Mouse (Mus musculus): ENCODE measurements around the gene Coq4. TPM values are rescaled to one million over a fixed set of nuclear protein-coding genes. Genes with fewer than 3 reads are reported as not detected.
"Not testable (repeated sequence)": the region's sequence is repeated elsewhere in the genome, so short reads cannot be mapped to it uniquely, and the experiment has no call there.

Gene Coq4
- polyA plus RNA-seq, 1 experiment from 2014 or later: 48.6 TPM

DNA sequence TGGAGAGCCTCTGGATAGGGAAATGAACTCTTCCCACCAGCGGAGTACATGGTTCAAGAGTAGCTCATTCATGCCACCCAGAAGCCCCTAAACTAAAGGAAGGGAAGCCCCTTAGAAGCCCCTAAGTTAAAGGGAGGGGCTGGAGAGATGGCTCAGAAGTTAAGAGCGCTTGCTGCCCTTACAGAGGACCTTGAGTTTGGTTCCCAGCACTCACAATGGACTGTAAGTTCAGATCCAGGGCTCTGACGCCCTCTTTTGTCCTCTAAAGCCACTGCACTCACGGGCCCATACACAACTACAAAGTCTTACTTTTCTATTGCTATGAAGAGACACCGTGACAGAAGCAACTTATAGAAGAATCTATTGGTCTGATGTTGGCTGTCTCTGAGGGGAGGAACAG is 34.9 kb upstream of the Coq4 start:
- Histone ChIP-seq H3K4me1 (ENCODE audit: control insufficient read depth, insufficient read depth, low read depth, low read length) (peaks cover 7% of the 10 kb centered on the region; the same call in 1 of the 2 replicates), H3K36me3 (ENCODE audit: control insufficient read depth, insufficient read depth, low read length) (no peaks in the 10 kb centered on the region), H3K4me2 (ENCODE audit: low read length) (no peak overlapping the region), H3K27me3 (replicated peaks; ENCODE audit: control insufficient read depth, insufficient read depth, low read length) (peaks cover 24% of the 10 kb centered on the region), H3K9ac (ENCODE audit: low read depth, low read length) (no peak overlapping the region), H3K27ac (ENCODE audit: low read depth, low read length) (no peak overlapping the region), H3K9me3 (ENCODE audit: control insufficient read depth, low read length) (no peaks in the 10 kb centered on the region), H3K4me3 (ENCODE audit: low read length) (no peak overlapping the region)
- 85% methylated on average over 5 of the region's 5 CpGs for WGBS
- ATAC-seq: no peak

DNA sequence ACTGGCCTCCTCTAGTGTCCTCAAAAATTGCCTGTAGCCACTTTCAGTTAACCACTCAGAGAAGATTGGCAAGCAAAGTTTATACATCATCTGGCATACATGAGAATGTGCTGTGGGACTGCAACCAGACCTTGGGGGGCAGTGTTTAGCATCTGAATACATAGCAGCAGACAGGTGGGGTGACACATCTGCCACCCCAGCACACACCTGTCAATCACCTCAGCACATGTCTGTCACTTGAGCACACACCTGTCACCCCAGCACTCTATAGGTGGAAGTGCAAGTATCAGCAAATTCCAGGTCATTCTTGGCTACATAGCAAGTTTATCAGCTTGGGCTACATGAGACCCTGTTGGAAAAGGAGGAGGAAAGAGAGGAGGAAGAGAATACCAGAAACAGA is 31.6 kb upstream of the Coq4 start:
- ATAC-seq: no peak
- H3K4me1 ChIP-seq (ENCODE audit: control insufficient read depth, insufficient read depth, low read depth, low read length): peaks cover 6% of the 10 kb centered on the region; the same call in 1 of the 2 replicates
- no peaks in the 10 kb centered on the region for H3K36me3 ChIP-seq (ENCODE audit: control insufficient read depth, insufficient read depth, low read length)
- peaks cover 16% of the 10 kb centered on the region for H3K27me3 ChIP-seq (replicated peaks; ENCODE audit: control insufficient read depth, insufficient read depth, low read length)
- no peak overlapping the region for H3K4me3 ChIP-seq (ENCODE audit: low read length)
- no peak overlapping the region for H3K9ac ChIP-seq (ENCODE audit: low read depth, low read length)
- no peak overlapping the region for H3K27ac ChIP-seq (ENCODE audit: low read depth, low read length)
- H3K4me2 ChIP-seq (ENCODE audit: low read length): no peak overlapping the region
- H3K9me3 ChIP-seq (ENCODE audit: control insufficient read depth, low read length): no peaks in the 10 kb centered on the region

DNA sequence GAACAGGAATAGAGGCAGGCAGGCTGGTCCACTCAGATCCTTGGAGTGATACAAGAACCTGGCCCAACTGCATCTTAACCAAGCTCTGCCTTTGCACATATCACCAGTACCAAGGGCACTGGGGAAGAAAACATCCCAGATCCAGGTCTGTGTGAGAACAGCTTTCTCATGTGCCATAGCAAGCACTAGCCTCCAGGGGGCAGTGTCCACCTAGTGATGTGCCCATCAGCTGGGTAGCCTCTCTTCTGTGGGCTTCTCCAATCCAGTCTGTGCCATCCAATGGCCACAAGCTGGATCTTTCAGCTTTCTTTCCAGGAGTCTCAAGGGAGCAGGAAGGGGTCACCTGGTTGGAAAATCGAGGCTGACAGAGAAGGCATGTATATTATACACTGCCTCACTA is 22.5 kb upstream of the Coq4 start:
- no peaks in the 10 kb centered on the region for H3K4me1 ChIP-seq (ENCODE audit: control insufficient read depth, insufficient read depth, low read depth, low read length)
- ATAC-seq: no peak
- H3K27me3 ChIP-seq (replicated peaks; ENCODE audit: control insufficient read depth, insufficient read depth, low read length): no peaks in the 10 kb centered on the region; the same call in 1 of the 2 replicates
- no peak overlapping the region for H3K4me2 ChIP-seq (ENCODE audit: low read length)
- H3K4me3 ChIP-seq (ENCODE audit: low read length): no peak overlapping the region
- H3K27ac ChIP-seq (ENCODE audit: low read depth, low read length): no peak overlapping the region
- H3K36me3 ChIP-seq (ENCODE audit: control insufficient read depth, insufficient read depth, low read length): no peaks in the 10 kb centered on the region
- H3K9me3 ChIP-seq (ENCODE audit: control insufficient read depth, low read length): no peaks in the 10 kb centered on the region
- H3K9ac ChIP-seq (ENCODE audit: low read depth, low read length): no peak overlapping the region
- 3% methylated on average over 1 of the region's 1 CpGs for WGBS

DNA sequence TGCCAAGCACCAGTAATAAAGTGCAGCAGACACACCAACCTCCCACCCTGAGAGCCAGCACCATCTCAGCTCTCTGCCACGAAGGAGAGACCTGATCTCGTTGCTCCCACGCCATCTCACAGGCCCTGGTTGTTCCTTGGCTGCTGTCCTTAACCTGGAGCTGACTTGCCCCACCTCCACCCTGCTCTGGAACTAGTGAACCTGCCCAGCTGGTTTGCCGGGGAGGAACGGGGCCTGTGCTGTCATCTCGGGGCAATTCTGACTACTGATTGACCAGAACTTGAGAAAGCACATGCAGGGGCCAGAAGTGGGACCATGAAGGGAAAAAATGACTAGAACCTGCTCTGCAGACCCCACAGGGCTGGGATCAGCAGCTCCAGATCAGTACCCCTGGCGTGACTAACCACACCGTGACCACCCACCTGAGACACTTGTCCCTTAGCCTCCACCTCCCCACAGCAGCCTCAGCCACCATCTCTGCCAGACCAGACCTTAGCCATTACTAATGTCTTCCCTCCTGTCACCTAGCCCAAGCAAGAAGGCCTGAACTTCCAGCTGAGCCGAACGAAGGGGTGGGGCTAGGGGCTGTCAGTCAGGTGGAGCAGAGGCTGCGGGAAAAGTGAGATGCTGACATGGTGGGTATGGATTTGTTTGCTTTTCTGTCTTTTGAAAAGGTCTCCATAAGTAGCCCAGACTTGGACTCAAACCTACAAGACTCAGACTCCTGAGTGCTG is 19.1 kb upstream of the Coq4 start:
- H3K27me3 ChIP-seq (replicated peaks; ENCODE audit: control insufficient read depth, insufficient read depth, low read length): no peaks in the 10 kb centered on the region
- H3K27ac ChIP-seq (ENCODE audit: low read depth, low read length): no peak overlapping the region
- ATAC-seq: no peak
- no peak overlapping the region for H3K4me3 ChIP-seq (ENCODE audit: low read length)
- 69% methylated on average over 11 of the region's 11 CpGs for WGBS
- no peaks in the 10 kb centered on the region for H3K4me1 ChIP-seq (ENCODE audit: control insufficient read depth, insufficient read depth, low read depth, low read length)
- H3K36me3 ChIP-seq (ENCODE audit: control insufficient read depth, insufficient read depth, low read length): 0 out of 2 replicates have a peak, but pooled peaks cover 2% of the 10 kb centered on the region
- H3K4me2 ChIP-seq (ENCODE audit: low read length): no peak overlapping the region
- no peaks in the 10 kb centered on the region for H3K9me3 ChIP-seq (ENCODE audit: control insufficient read depth, low read length)
- H3K9ac ChIP-seq (ENCODE audit: low read depth, low read length): no peak overlapping the region

DNA sequence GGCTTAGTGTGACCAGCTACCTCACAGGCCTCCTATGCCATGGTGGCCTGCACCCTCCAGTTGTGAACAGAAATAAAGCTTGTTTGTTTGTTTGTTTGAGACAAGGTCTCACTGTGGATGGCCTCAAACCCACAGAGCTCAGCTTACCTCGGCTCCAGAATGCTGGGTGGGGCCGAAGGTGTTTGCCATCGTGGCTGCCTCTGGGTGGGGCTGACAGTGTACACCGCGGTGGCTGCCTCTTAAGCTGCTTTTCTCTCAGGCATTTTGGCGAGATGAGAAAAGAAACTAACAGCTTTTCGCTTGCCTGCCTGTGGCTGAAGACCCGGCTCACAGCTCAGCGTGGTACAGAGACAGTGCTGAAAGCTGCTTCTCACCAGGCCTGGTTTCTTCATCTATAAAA is 18.4 kb upstream of the Coq4 start:
- no peak for ATAC-seq
- no peak overlapping the region for H3K4me2 ChIP-seq (ENCODE audit: low read length)
- no peaks in the 10 kb centered on the region for H3K9me3 ChIP-seq (ENCODE audit: control insufficient read depth, low read length)
- H3K9ac ChIP-seq (ENCODE audit: low read depth, low read length): no peak overlapping the region
- 72% methylated on average over 9 of the region's 9 CpGs for WGBS
- H3K27ac ChIP-seq (ENCODE audit: low read depth, low read length): no peak overlapping the region
- peaks cover 7% of the 10 kb centered on the region; the same call in 1 of the 2 replicates for H3K36me3 ChIP-seq (ENCODE audit: control insufficient read depth, insufficient read depth, low read length)
- H3K4me1 ChIP-seq (ENCODE audit: control insufficient read depth, insufficient read depth, low read depth, low read length): no peaks in the 10 kb centered on the region
- H3K4me3 ChIP-seq (ENCODE audit: low read length): no peak overlapping the region
- H3K27me3 ChIP-seq (replicated peaks; ENCODE audit: control insufficient read depth, insufficient read depth, low read length): no peaks in the 10 kb centered on the region

DNA sequence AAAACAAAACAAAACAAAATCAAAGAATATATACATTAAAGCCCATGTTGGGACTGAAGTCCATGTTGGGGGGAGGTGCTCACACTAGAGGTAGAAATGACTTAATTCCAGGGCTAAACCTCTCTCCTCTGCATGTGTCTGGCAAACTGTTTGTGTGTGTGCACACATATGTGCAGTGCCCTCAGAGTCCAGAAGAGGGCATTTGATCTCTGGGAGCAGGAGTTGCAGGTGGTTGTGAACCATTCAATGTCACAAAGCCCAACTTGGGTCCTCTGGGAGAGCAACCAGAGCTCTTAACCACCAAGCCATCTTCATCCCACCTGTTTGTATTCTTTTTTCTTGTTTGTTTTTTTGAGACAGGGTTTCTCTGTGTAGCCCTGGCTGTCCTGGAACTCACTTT is 17.1 kb upstream of the Coq4 start:
- no peak overlapping the region for H3K27ac ChIP-seq (ENCODE audit: low read depth, low read length)
- peaks cover 7% of the 10 kb centered on the region; the same call in 1 of the 2 replicates for H3K36me3 ChIP-seq (ENCODE audit: control insufficient read depth, insufficient read depth, low read length)
- no peak for ATAC-seq

DNA sequence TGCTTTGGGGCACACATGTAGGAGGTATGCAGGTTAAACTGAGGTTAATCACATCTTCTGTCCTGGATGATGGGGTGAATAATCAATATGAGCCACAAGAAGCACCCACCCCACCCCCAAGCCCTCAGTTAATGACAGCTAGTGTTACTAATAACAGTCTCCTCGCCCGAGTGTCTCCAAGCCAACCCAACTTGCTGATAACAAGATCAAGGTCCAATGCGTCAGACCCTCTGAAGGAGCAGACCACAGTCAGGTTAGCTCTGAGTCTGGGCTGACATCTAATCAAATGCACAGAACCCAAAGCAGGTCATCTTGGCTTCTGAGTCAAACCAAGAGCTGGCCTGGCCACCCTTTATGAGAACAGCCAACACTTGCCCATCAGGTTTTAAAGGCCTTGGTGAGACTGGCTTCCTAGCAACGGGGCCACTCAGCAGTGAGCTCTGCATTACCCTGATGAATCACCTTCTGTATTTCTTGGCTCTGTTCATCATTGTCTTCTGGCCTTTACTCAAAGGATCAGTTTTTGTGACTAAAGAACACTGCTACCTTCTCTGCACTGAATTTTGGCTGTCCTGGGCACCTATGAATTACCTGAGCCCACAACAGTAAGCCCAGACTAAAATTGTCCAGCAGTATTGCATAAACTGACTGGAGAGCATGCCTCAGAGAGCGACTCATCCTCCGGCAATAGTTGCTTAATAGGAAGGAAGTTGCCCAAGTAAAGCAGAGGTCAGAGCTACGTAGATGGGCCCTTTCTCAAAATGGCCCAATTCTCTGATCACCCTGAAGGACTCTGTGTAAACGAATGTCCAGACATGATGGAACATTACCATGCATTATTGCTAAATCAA is 15.5 kb upstream of the Coq4 start:
- H3K9me3 ChIP-seq (ENCODE audit: control insufficient read depth, low read length): no peaks in the 10 kb centered on the region
- 90% methylated on average over 8 of the region's 8 CpGs for WGBS
- H3K36me3 ChIP-seq (ENCODE audit: control insufficient read depth, insufficient read depth, low read length): peaks cover 10% of the 10 kb centered on the region
- H3K9ac ChIP-seq (ENCODE audit: low read depth, low read length): no peak overlapping the region
- H3K4me3 ChIP-seq (ENCODE audit: low read length): no peak overlapping the region
- H3K27me3 ChIP-seq (replicated peaks; ENCODE audit: control insufficient read depth, insufficient read depth, low read length): no peaks in the 10 kb centered on the region
- H3K4me2 ChIP-seq (ENCODE audit: low read length): no peak overlapping the region
- no peaks in the 10 kb centered on the region for H3K4me1 ChIP-seq (ENCODE audit: control insufficient read depth, insufficient read depth, low read depth, low read length)
- no peak overlapping the region for H3K27ac ChIP-seq (ENCODE audit: low read depth, low read length)
- no peak for ATAC-seq

More for the DNA sequence above, 17.1 kb upstream of the Coq4 start:
- H3K4me3 ChIP-seq (ENCODE audit: low read length): no peak overlapping the region
- H3K9ac ChIP-seq (ENCODE audit: low read depth, low read length): no peak overlapping the region
- no peaks in the 10 kb centered on the region for H3K27me3 ChIP-seq (replicated peaks; ENCODE audit: control insufficient read depth, insufficient read depth, low read length)
- no peaks in the 10 kb centered on the region for H3K4me1 ChIP-seq (ENCODE audit: control insufficient read depth, insufficient read depth, low read depth, low read length)
- H3K9me3 ChIP-seq (ENCODE audit: control insufficient read depth, low read length): no peaks in the 10 kb centered on the region
- no peak overlapping the region for H3K4me2 ChIP-seq (ENCODE audit: low read length)

DNA sequence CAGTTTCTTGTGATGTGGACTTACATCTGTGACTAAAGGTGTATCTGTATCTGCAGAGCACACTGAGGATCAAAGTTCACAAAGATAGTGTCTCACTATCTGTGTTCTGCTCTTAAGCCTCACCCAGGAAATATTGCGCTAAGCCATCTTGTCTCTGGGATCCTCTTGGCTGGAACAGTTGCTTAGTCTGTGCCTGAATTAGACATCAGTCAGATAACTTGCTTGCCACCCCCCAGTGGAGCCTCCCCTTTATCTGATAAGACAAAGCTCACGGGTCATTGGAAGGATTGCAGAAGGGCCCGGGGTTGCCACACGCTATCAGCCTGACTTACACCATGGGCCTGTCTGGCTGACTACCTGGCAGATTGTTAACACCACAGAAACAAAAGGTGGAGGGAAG is 14.0 kb upstream of the Coq4 start:
- no peak for ATAC-seq
- WGBS: 100% methylated on average over 4 of the region's 4 CpGs
- H3K4me3 ChIP-seq (ENCODE audit: low read length): no peak overlapping the region

DNA sequence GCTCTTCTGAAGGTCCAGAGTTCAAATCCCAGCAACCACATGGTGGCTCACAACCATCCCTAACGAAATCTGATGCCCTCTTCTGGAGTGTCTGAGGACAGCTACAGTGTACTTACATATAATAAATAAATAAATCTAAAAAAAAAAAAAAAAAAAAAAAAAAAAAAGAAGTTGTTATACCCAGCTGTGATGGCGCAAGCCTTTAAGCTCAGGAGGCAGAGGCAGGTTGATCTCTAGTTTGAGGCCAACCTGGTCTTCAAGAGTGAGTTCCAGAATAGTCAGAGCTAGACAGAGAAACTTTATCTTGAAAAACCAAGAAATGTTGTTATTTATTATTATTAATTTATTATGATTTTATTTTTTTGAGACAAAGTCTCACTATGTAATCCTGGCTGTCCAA is 6.0 kb upstream of the Coq4 start:
- not testable (repeated sequence) for H3K27me3 ChIP-seq (replicated peaks; ENCODE audit: control insufficient read depth, insufficient read depth, low read length); ATAC-seq; H3K27ac ChIP-seq (ENCODE audit: low read depth, low read length); H3K9ac ChIP-seq (ENCODE audit: low read depth, low read length); H3K4me3 ChIP-seq (ENCODE audit: low read length); H3K4me1 ChIP-seq (ENCODE audit: control insufficient read depth, insufficient read depth, low read depth, low read length); H3K4me2 ChIP-seq (ENCODE audit: low read length); H3K9me3 ChIP-seq (ENCODE audit: control insufficient read depth, low read length)
- 95% methylated on average over 2 of the region's 2 CpGs for WGBS
- H3K36me3 ChIP-seq (ENCODE audit: control insufficient read depth, insufficient read depth, low read length): peaks cover 60% of the 10 kb centered on the region

More for the DNA sequence above, 14.0 kb upstream of the Coq4 start:
- Histone ChIP-seq H3K4me2 (ENCODE audit: low read length) (no peak overlapping the region), H3K4me1 (ENCODE audit: control insufficient read depth, insufficient read depth, low read depth, low read length) (no peaks in the 10 kb centered on the region), H3K36me3 (ENCODE audit: control insufficient read depth, insufficient read depth, low read length) (peaks cover 24% of the 10 kb centered on the region), H3K27me3 (replicated peaks; ENCODE audit: control insufficient read depth, insufficient read depth, low read length) (no peaks in the 10 kb centered on the region), H3K9ac (ENCODE audit: low read depth, low read length) (no peak overlapping the region), H3K27ac (ENCODE audit: low read depth, low read length) (no peak overlapping the region), H3K9me3 (ENCODE audit: control insufficient read depth, low read length) (no peaks in the 10 kb centered on the region)
